Mouse (Mus musculus) limb, embryonic 12.5 days (tissue): Measurements from ENCODE around the gene Twistnb. TPM values are rescaled to one million over a fixed set of nuclear protein-coding genes. Genes with fewer than 3 reads are reported as not detected.

Source experiments
- ATAC-seq: fragments of 200-750 bp; cut with Nextera tagmentation; 2 replicates; pipeline ENCODE4 v1.8.0; 2017; ENCODE audit warnings: low read depth, moderate TSS enrichment; ENCODE audit not compliant: insufficient number of reproducible peaks, insufficient read depth, low FRiP score, low TSS enrichment
- H3K27ac ChIP-seq: fragments of 300-500 bp; sonication (generic); 2 replicates; pipeline ENCODE4 v1.5.1; 2016; ENCODE audit warnings: mild to moderate bottlenecking, moderate library complexity
- H3K27me3 ChIP-seq: fragments of 300-500 bp; sonication (generic); 2 replicates; pipeline ENCODE4 v1.6.1; 2016; ENCODE audit warnings: mild to moderate bottlenecking, moderate library complexity
- H3K36me3 ChIP-seq: fragments of 300-500 bp; sonication (generic); 2 replicates; pipeline ENCODE4 v1.6.1; 2016; ENCODE audit warnings: mild to moderate bottlenecking, moderate library complexity
- H3K4me1 ChIP-seq: fragments of 300-500 bp; sonication (generic); replicated peaks from 2 replicates; pipeline ENCODE4 v1.6.1; 2016
- H3K4me2 ChIP-seq: fragments of 300-500 bp; sonication (generic); 2 replicates; pipeline ENCODE4 v1.6.1; 2016; ENCODE audit warnings: mild to moderate bottlenecking, moderate library complexity
- H3K4me3 ChIP-seq: fragments of 300-500 bp; sonication (generic); replicated peaks from 2 replicates; pipeline ENCODE4 v1.5.1; 2016; ENCODE audit warnings: mild to moderate bottlenecking
- H3K9ac ChIP-seq: fragments of 300-500 bp; sonication (generic); replicated peaks from 2 replicates; pipeline ENCODE4 v1.6.1; 2016; ENCODE audit warnings: mild to moderate bottlenecking, moderate library complexity
- H3K9me3 ChIP-seq: fragments of 300-500 bp; sonication (generic); 2 replicates; pipeline ENCODE4 v1.6.1; 2016; ENCODE audit warnings: mild to moderate bottlenecking, moderate library complexity
- WGBS: fragments of 180-500 bp; shearing (Covaris S2); methylation state at CpG from one replicate; pipeline ENCODE4 v1.1.7; 2016; 5-methylcytosine and 5-hydroxymethylcytosine counted together
- polyA plus RNA-seq: library from polyadenylated mRNA; unstranded; fragments of >200 nt; fragmentation: Nextera tagmentation; extraction: Ambion mirVana; gene quantifications from 2 replicates; pipeline ENCODE4 v1.2.1, GENCODE M21; 2016

Gene Twistnb
- 57.0 and 65.2 TPM in 2 replicates for polyA plus RNA-seq

DNA sequence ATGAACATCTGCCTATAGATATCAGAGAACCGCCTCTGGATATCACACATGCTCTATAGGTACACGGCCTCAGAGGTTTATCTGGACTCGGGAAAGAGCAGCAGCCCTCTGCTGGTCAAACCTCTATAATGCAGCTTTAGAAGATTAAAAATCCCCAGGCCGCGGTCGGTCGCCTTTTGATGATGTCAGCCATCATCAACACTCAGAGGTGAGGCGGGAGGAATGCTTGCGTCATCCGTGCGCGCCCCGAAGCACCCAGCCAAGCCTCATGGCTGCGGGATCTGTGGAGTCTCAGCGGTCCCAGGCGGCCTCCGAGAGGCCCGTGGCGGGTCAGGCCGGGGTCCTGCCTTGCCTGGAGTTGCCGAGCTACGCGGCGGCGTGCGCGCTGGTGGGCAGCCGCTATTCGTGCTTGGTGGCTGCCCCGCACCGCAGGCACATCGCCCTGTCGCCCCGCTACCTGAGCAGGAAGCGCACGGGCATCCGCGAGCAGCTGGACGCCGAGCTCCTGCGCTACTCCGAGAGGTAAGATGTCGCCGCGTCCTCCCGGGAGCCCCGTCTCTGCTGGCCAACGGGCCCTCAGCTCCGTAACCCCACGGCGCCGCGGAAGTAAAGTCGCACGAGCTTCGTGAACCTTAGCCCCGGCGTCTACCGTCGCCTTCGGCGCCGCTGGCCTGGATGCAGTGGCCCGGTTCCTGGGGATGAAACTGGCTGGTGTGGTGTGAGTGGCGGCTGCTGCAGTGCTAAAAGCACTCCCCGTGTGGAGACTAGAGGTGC lies at the start of gene Twistnb:
Twistnb (plus strand) TSS at position 249 of the 774 bp plus-strand sequence.
- ATAC-seq: peak; percentile 94
- H3K4me2 ChIP-seq: peak within 1 kb of the TSS; percentile 78
- H3K9me3 ChIP-seq: no peaks in the 10 kb centered on the region
- H3K36me3 ChIP-seq: peaks cover 5% of the 10 kb centered on the region; the same call in 1 of the 2 replicates
- peak within 1 kb of the TSS; percentile 89 for H3K9ac ChIP-seq
- H3K4me1 ChIP-seq: peaks cover 9% of the 10 kb centered on the region
- peak within 1 kb of the TSS; percentile 97 for H3K4me3 ChIP-seq
- peaks cover 7% of the 10 kb centered on the region; the same call in 1 of the 2 replicates for H3K27me3 ChIP-seq
- under 1% methylated on average over 66 of the region's 66 CpGs for WGBS
- H3K27ac ChIP-seq: peak within 1 kb of the TSS; percentile 78

- ATAC-seq: no peak
- Histone ChIP-seq H3K27ac (no peak overlapping the region), H3K4me3 (no peak overlapping the region), H3K9me3 (no peaks in the 10 kb centered on the region), H3K36me3 (no peaks in the 10 kb centered on the region), H3K4me1 (no peaks in the 10 kb centered on the region), H3K4me2 (no peak overlapping the region), H3K9ac (no peak overlapping the region), H3K27me3 (no peaks in the 10 kb centered on the region)
- WGBS: 8% methylated on average over 5 of the region's 5 CpGs
Measured at GRCm38 (mm10) chr12:33388842-33389241, 40.6 kb upstream of the Twistnb start.

- Histone ChIP-seq H3K9ac (no peak overlapping the region), H3K27me3 (no peaks in the 10 kb centered on the region), H3K27ac (no peak overlapping the region), H3K36me3 (no peaks in the 10 kb centered on the region), H3K9me3 (no peaks in the 10 kb centered on the region), H3K4me3 (no peak overlapping the region), H3K4me1 (0 out of 2 replicates have a peak, but pooled peaks cover 8% of the 10 kb centered on the region), H3K4me2 (no peak overlapping the region)
- WGBS: 61% methylated on average over 2 of the region's 2 CpGs
- no peak for ATAC-seq
Measured at GRCm38 (mm10) chr12:33390844-33391560, 38.4 kb upstream of the Twistnb start.

DNA sequence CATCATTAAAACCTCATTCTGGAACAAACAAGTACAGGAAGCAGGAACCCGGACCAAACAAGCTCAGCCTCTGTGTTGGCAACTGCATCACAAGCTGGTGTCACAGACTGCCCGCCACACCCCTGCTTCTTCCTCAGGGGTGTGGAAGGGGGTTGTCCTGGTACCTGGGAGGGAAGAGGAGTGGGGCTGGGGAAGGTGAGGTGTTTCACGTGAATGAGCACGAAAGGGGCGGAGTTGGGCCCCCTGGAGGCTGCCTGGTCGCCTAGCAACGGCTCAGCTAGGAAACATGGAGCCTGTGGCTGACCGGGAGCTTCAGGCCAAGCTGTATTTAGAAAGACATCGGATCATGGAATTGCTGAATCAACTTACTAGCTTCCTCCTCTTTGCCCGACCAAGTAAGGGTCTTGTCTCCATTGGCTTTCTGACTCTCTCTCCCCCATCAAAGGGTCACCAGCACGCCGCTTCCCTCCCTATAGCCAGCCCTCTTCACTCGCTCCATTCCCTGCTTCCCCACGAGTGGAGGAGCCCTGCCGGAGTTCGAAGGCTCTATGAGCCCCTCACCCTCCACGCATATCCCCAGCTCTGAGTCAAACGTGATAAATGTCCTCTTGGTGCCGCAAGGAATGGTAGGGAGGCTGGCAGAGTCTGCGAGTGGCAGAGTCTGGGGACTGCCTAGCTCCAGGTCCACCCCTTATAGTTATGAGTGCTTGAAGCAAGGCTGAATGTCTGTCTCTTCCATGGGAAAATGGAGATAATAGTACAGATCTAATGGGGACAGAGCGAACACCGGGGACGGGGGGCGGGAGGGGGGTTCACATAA lies 34.4 kb upstream of the Twistnb start, which contains the start of gene Efcab10:
Efcab10 (plus strand) TSS at position 51 of the 820 bp plus-strand sequence.
- Histone ChIP-seq H3K27ac (no peak within 1 kb of the TSS), H3K9ac (peak within 1 kb of the TSS; percentile 48), H3K27me3 (no peaks in the 10 kb centered on the region), H3K4me3 (peak within 1 kb of the TSS; percentile 37), H3K4me2 (peak within 1 kb of the TSS; percentile 68), H3K9me3 (no peaks in the 10 kb centered on the region), H3K36me3 (no peaks in the 10 kb centered on the region), H3K4me1 (0 out of 2 replicates have a peak, but pooled peaks cover 8% of the 10 kb centered on the region)
- 12% methylated on average over 24 of the region's 24 CpGs for WGBS
- ATAC-seq: peak; percentile 47; the same call in 1 of the 2 replicates

DNA sequence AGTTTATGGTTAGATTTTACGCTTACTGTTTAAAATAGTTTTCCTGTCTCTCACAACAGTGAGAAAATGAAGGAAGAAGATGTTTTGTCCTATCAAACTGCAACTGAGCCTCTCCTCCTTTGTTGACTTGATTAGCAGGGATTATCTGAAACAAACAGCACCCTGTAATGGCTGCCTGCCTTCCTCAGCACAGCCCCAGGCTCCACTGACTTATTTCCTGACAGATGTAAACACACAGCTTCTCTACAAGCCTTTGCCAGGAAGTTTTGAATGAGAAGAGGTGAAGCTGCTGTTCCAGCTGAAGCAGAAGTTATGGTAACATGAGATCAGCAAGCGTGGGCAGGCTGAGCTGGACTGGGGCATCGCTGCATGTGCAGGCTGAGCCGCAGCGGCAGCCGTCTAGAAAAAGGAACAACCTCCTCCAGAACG lies 26.2 kb upstream of the Twistnb start:
- no peaks in the 10 kb centered on the region for H3K27me3 ChIP-seq
- H3K4me3 ChIP-seq: no peak overlapping the region
- no peaks in the 10 kb centered on the region for H3K36me3 ChIP-seq
- H3K4me1 ChIP-seq: 0 out of 2 replicates have a peak, but pooled peaks cover 3% of the 10 kb centered on the region
- H3K9me3 ChIP-seq: no peaks in the 10 kb centered on the region
- no peak for ATAC-seq
- H3K9ac ChIP-seq: no peak overlapping the region
- no peak overlapping the region for H3K4me2 ChIP-seq
- no peak overlapping the region for H3K27ac ChIP-seq
- WGBS: 53% methylated on average over 7 of the region's 7 CpGs

DNA sequence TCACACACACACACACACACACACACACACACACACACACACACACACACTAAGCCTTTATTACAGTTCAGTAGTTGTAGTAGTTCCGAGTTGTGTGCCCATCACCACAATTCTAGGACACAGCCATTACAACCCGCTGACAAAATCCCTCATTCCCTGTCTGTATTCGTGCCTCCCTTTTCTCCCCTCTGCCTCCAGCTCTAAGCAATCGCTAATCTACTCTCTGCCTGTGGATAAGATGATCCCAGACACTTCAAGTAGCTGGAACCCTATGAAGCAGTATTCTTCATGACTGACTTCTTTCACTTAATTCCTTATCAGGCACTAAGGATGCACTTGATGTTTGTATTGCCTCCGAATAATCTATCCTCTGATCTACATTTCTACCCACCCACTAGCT lies 24.4 kb upstream of the Twistnb start:
- Histone ChIP-seq H3K27ac (no peak overlapping the region), H3K27me3 (no peaks in the 10 kb centered on the region), H3K36me3 (no peaks in the 10 kb centered on the region), H3K9me3 (no peaks in the 10 kb centered on the region), H3K4me2 (no peak overlapping the region), H3K9ac (no peak overlapping the region), H3K4me3 (no peak overlapping the region), H3K4me1 (0 out of 2 replicates have a peak, but pooled peaks cover 3% of the 10 kb centered on the region)
- 77% methylated on average over 5 of the region's 5 CpGs for WGBS
- no peak for ATAC-seq

GRCm38 (mm10) chr12:33405398-33406026 lies 23.9 kb upstream of the Twistnb start:
- no peak for ATAC-seq
- no peaks in the 10 kb centered on the region for H3K27me3 ChIP-seq
- no peak overlapping the region for H3K27ac ChIP-seq
- H3K4me1 ChIP-seq: 0 out of 2 replicates have a peak, but pooled peaks cover 3% of the 10 kb centered on the region
- 60% methylated on average over 6 of the region's 6 CpGs for WGBS
- H3K9me3 ChIP-seq: no peaks in the 10 kb centered on the region
- no peak overlapping the region for H3K4me2 ChIP-seq
- no peak overlapping the region for H3K4me3 ChIP-seq
- H3K36me3 ChIP-seq: no peaks in the 10 kb centered on the region
- no peak overlapping the region for H3K9ac ChIP-seq

- Histone ChIP-seq H3K4me2 (no peak overlapping the region), H3K27ac (no peak overlapping the region), H3K4me3 (no peak overlapping the region), H3K36me3 (no peaks in the 10 kb centered on the region), H3K4me1 (no peaks in the 10 kb centered on the region), H3K9ac (no peak overlapping the region), H3K9me3 (no peaks in the 10 kb centered on the region), H3K27me3 (no peaks in the 10 kb centered on the region)
- ATAC-seq: no peak
- 48% methylated on average over 6 of the region's 6 CpGs for WGBS
Measured at GRCm38 (mm10) chr12:33411580-33412151, 17.8 kb upstream of the Twistnb start.

DNA sequence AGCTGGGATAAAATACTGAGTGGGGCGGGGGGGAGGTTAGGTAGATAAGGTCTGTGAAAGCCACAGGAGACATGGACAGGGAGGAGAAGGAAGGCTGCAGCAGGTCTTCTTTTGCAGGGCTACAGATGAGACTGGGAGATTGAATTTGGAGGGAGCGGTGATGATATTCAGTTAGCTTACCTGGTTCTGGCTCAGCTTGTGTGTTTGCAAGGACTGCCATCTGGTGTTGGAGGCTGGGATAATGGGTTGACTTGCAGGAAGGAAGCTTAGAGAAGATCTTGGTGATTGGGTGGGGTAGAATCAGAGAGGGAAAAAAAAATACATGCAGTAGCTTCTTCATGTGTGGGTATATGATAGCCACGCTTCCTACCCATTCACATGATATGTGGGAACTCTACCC lies 5.1 kb upstream of the Twistnb start:
- Histone ChIP-seq H3K9ac (no peak overlapping the region), H3K27me3 (peaks cover 7% of the 10 kb centered on the region; the same call in 1 of the 2 replicates), H3K4me1 (no peaks in the 10 kb centered on the region), H3K4me2 (no peak overlapping the region), H3K27ac (no peak overlapping the region), H3K9me3 (no peaks in the 10 kb centered on the region), H3K4me3 (no peak overlapping the region), H3K36me3 (no peaks in the 10 kb centered on the region)
- ATAC-seq: no peak
- 34% methylated on average over 3 of the region's 3 CpGs for WGBS

- Histone ChIP-seq H3K4me1 (peaks cover 9% of the 10 kb centered on the region), H3K27ac (no peak overlapping the region), H3K4me2 (no peak overlapping the region), H3K27me3 (peaks cover 7% of the 10 kb centered on the region; the same call in 1 of the 2 replicates), H3K36me3 (no peaks in the 10 kb centered on the region), H3K9ac (no peak overlapping the region), H3K9me3 (no peaks in the 10 kb centered on the region), H3K4me3 (no peak overlapping the region)
- no peak for ATAC-seq
- 32% methylated on average over 3 of the region's 3 CpGs for WGBS
Measured at GRCm38 (mm10) chr12:33427293-33427692, 2.1 kb upstream of the Twistnb start.
